Mouse (Mus musculus) G1E (cell line): ENCODE data around the gene Unc5b.

Source experiments
- CTCF ChIP-seq: IDR thresholded peaks from 2 replicates; pipeline ENCODE4 v1.5.1; 2012; ENCODE audit warnings: low read depth, low read length, inconsistent platforms, mixed read lengths
- GATA1 ChIP-seq: IDR thresholded peaks from 2 replicates; pipeline ENCODE4 v1.6.1; 2012; ENCODE audit warnings: borderline replicate concordance, low read length, inconsistent platforms, mixed read lengths
- GATA2 ChIP-seq: IDR thresholded peaks from 2 replicates; pipeline ENCODE4 v1.6.1; 2012; ENCODE audit warnings: low read depth, low read length, inconsistent platforms, borderline replicate concordance
- TAL1 ChIP-seq: conservative IDR thresholded peaks from 2 replicates; pipeline ENCODE4 v1.6.1; 2012; ENCODE audit warnings: low read depth, low read length, inconsistent platforms, mixed read lengths

GRCm38 (mm10) chr10:60863318-60863717, 31.9 kb upstream of the Unc5b start:
- TF ChIP-seq GATA1 (no peak), CTCF (no peak), TAL1 (no peak), GATA2 (no peak)
